Mouse (Mus musculus) C2C12 (cell line): ENCODE measurements at regions not wholly inside any gene's neighbourhood (a gene's known extent, or its start where the extent isn't known, plus 50 kb on each side); places are given as distances from the start of the nearest gene placed in this dataset.

Experiments
- CTCF ChIP-seq: IDR thresholded peaks from one replicate; pipeline ENCODE4 v1.5.1; 2011; ENCODE audit not compliant: control insufficient read depth, insufficient read depth, insufficient read length
- FOSL1 ChIP-seq: IDR thresholded peaks from one replicate; pipeline ENCODE4 v1.8.0; 2011; ENCODE audit warnings: mild to moderate bottlenecking, low read length; ENCODE audit not compliant: poor library complexity, insufficient read depth, severe bottlenecking
- MAX ChIP-seq: IDR thresholded peaks from one replicate; pipeline ENCODE4 v1.6.1; 2011; ENCODE audit warnings: mild to moderate bottlenecking, control low read depth
- MYOG ChIP-seq: IDR thresholded peaks from one replicate; pipeline ENCODE4 v1.6.1; 2011; ENCODE audit not compliant: control insufficient read depth, insufficient read length; ENCODE audit errors: extremely low read depth

DNA sequence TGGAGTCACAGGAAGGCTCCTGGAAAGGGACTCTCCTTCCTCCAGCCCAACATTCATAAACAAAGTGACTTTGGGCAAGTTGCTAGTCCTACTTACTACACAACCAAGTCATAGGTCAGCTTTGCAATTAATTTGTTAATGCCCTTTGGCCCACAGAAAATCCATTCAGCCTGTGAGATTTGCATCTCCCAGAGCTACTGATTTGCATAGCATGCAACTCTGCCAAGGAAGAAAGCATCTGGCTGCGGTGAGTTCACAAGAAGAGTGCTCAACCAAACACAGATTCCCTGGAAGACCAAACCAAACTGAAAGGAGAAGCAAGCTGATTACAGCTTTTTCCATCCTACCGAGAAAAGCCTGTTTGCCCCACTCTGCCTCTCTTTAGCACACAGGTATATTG is 901.9 kb downstream of the Diaph3 start:
- no peak for TF ChIP-seq CTCF
- TF ChIP-seq FOSL1, result no peak
- TF ChIP-seq MYOG, result no peak
- TF ChIP-seq MAX, result no peak
